Mouse (Mus musculus): Measurements from ENCODE around the gene Fbxo10. TPM values are rescaled to one million over a fixed set of nuclear protein-coding genes. Genes with fewer than 3 reads are reported as not detected.

Gene Fbxo10
- polyA plus RNA-seq, 1 experiment from 2014 or later = 20.0 TPM

- no peak for ATAC-seq (ENCODE audit: insufficient number of reproducible peaks, insufficient read depth, low FRiP score, low TSS enrichment, low read depth)
- Histone ChIP-seq H3K27ac (no peak overlapping the region; the same call in 1 of the 2 replicates), H3K4me3 (peak overlapping the region; percentile 78), H3K4me2 (peak overlapping the region; percentile 95), H3K4me1 (peaks cover 15% of the 10 kb centered on the region), H3K27me3 (no peaks in the 10 kb centered on the region), H3K36me3 (peaks cover 8% of the 10 kb centered on the region), H3K9me3 (no peaks in the 10 kb centered on the region), H3K9ac (peak overlapping the region; percentile 77)
- 2% methylated on average over 14 of the region's 14 CpGs for WGBS
Observed at GRCm38 (mm10) chr4:45019009-45019408, 65.4 kb downstream of the Fbxo10 start.

DNA sequence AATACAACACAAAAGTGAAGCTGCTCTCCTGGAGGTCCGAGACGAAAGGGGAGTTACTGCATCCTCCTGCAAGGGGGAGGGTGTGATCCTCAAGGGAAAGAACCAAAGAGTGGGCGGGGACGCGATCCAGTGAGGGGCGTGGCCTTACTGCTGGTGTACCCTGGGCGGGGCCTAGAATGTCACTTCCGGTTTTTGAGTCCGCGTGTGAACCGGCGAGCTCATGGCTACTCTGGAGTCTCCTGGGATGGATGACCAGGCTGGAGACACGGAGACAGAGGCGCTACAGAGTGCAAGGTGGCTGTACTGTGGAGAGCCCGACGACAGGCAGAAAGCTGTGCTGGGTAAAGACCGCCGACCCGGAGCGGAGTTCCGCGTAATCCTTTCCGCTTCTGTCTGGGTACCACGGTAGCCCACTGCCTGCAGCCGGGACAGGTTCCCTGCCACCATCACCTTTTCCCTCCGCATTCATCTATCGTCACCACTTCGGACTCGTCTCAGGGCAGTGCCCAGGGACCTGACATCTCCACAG lies 65.9 kb downstream of the Fbxo10 start, which contains the start of gene Polr1e:
Gene Polr1e, plus strand, starts transcription at position 132 of the 529 bp plus-strand sequence.
- Histone ChIP-seq H3K4me3 (peak within 1 kb of the TSS; percentile 78), H3K9me3 (no peaks in the 10 kb centered on the region), H3K4me2 (peak within 1 kb of the TSS; percentile 95), H3K4me1 (peaks cover 17% of the 10 kb centered on the region), H3K36me3 (peaks cover 6% of the 10 kb centered on the region; the same call in 1 of the 2 replicates), H3K9ac (peak within 1 kb of the TSS; percentile 77), H3K27me3 (no peaks in the 10 kb centered on the region), H3K27ac (peak within 1 kb of the TSS; percentile 12; the same call in 1 of the 2 replicates)
- WGBS = under 1% methylated on average over 29 of the region's 29 CpGs
- peak; percentile 80 for ATAC-seq (ENCODE audit: insufficient number of reproducible peaks, insufficient read depth, low FRiP score, low TSS enrichment, low read depth)

DNA sequence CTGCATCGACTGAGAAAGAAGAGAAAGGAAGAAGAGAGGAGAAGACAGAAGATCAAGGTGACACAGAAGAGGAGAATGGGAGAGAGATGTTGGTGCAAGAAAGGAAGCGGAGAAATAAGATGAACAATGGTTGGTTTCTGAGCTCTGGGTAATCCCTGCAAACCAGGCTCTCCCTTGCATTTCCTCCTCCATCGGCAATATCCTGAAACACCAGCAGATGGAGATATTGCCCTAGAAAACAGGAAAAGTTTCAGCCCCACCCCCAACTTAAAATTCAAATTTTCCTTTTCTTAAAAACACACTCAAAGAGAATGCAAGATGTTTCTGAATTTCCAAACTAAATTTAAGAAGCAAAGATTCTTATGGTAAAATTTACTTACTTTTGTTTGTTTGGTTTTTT lies 68.8 kb downstream of the Fbxo10 start:
- H3K4me3 ChIP-seq = no peak overlapping the region

DNA sequence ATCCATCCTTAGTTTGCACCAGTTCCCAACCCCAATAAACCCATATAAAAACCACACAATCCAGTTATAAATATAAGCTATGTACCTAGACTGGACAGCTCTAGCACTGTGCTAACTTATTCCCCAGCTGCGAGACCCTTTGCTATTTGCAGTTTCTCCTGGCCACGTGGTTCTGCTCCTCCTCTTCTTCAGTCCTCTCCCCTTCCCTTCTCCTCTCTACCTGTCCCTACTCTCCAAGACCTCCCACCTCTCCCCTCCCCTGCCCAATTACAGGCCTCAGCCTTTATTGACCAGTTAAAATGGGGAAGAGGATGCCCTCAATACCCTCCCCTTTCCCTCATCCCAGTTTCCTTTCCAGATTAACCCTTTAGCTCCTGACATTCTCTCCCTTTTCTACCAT lies 70.9 kb downstream of the Fbxo10 start:
- H3K4me3 ChIP-seq = peak overlapping the region; percentile 68
- H3K9ac ChIP-seq = peak overlapping the region; percentile 84

More for the DNA sequence above, 68.8 kb downstream of the Fbxo10 start:
- no peaks in the 10 kb centered on the region for H3K27me3 ChIP-seq
- no peak overlapping the region for H3K27ac ChIP-seq
- no peak for ATAC-seq (ENCODE audit: insufficient number of reproducible peaks, insufficient read depth, low FRiP score, low TSS enrichment, low read depth)
- H3K4me2 ChIP-seq = no peak overlapping the region
- H3K9me3 ChIP-seq = no peaks in the 10 kb centered on the region
- H3K36me3 ChIP-seq = no peaks in the 10 kb centered on the region
- 12% methylated on average over 3 of the region's 3 CpGs for WGBS
- peak overlapping the region; percentile 54 for H3K9ac ChIP-seq
- peaks cover 26% of the 10 kb centered on the region for H3K4me1 ChIP-seq

GRCm38 (mm10) chr4:45013031-45013431 lies 71.4 kb downstream of the Fbxo10 start:
- Histone ChIP-seq H3K36me3 (no peaks in the 10 kb centered on the region), H3K4me2 (peak overlapping the region; percentile 74), H3K9me3 (no peaks in the 10 kb centered on the region), H3K27ac (peak overlapping the region; percentile 87), H3K4me3 (peak overlapping the region; percentile 68), H3K27me3 (no peaks in the 10 kb centered on the region), H3K4me1 (peaks cover 20% of the 10 kb centered on the region), H3K9ac (peak overlapping the region; percentile 84)
- ATAC-seq (ENCODE audit: insufficient number of reproducible peaks, insufficient read depth, low FRiP score, low TSS enrichment, low read depth) = no peak
- WGBS = under 1% methylated on average over 13 of the region's 13 CpGs

More for the DNA sequence above, 70.9 kb downstream of the Fbxo10 start:
- peak overlapping the region; percentile 74 for H3K4me2 ChIP-seq
- no peak for ATAC-seq (ENCODE audit: insufficient number of reproducible peaks, insufficient read depth, low FRiP score, low TSS enrichment, low read depth)
- no peaks in the 10 kb centered on the region for H3K27me3 ChIP-seq
- no peaks in the 10 kb centered on the region for H3K36me3 ChIP-seq
- no peaks in the 10 kb centered on the region for H3K9me3 ChIP-seq
- peaks cover 20% of the 10 kb centered on the region for H3K4me1 ChIP-seq
- 2% methylated on average over 2 of the region's 2 CpGs for WGBS
- peak overlapping the region; percentile 87; the same call in 1 of the 2 replicates for H3K27ac ChIP-seq

GRCm38 (mm10) chr4:45012105-45012975 lies 72.1 kb downstream of the Fbxo10 start, which contains the start of gene Zbtb5:
TSS of gene Zbtb5 (minus strand) at chr4:45012412.
- under 1% methylated on average over 54 of the region's 63 CpGs for WGBS
- peaks cover 20% of the 10 kb centered on the region for H3K4me1 ChIP-seq
- peak within 1 kb of the TSS; percentile 68 for H3K4me3 ChIP-seq
- no peaks in the 10 kb centered on the region for H3K36me3 ChIP-seq
- peak within 1 kb of the TSS; percentile 74 for H3K4me2 ChIP-seq
- peak; percentile 99 for ATAC-seq (ENCODE audit: insufficient number of reproducible peaks, insufficient read depth, low FRiP score, low TSS enrichment, low read depth)
- peak within 1 kb of the TSS; percentile 94 for H3K27ac ChIP-seq
- no peaks in the 10 kb centered on the region for H3K27me3 ChIP-seq
- peak within 1 kb of the TSS; percentile 84 for H3K9ac ChIP-seq
- no peaks in the 10 kb centered on the region for H3K9me3 ChIP-seq

DNA sequence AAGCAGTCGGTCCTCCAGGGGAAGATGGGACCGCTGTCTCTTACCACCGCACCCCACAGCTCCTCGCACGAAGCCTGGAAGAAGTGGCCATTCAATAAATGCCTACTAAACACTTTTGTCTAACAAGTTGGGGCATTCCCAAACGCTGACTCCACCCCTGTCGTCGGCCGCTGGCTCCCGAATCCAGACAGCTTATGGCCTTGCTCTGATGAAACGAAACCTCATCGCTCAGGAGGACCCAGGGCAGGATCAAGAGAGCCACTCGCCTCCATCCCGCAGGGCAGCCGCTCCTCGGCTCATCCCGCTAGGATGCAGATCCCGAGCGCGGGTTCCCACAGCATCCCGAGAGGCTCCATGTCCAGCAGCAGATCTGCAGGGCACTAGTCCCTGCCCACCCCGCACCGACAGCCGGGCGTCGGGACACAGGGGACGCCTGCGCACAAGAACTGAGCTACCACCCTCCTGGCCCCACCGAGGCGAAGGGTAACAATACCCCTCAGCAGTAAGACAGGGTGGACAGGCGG lies 72.8 kb downstream of the Fbxo10 start:
- H3K27ac ChIP-seq = peak overlapping the region; percentile 94
- H3K27me3 ChIP-seq = no peaks in the 10 kb centered on the region
- H3K4me3 ChIP-seq = peak overlapping the region; percentile 68
- peak overlapping the region; percentile 84 for H3K9ac ChIP-seq
- H3K4me2 ChIP-seq = peak overlapping the region; percentile 71
- no peaks in the 10 kb centered on the region for H3K36me3 ChIP-seq
- no peaks in the 10 kb centered on the region for H3K9me3 ChIP-seq
- WGBS = under 1% methylated on average over 31 of the region's 31 CpGs
- peaks cover 20% of the 10 kb centered on the region for H3K4me1 ChIP-seq
- ATAC-seq (ENCODE audit: insufficient number of reproducible peaks, insufficient read depth, low FRiP score, low TSS enrichment, low read depth) = peak; percentile 76

DNA sequence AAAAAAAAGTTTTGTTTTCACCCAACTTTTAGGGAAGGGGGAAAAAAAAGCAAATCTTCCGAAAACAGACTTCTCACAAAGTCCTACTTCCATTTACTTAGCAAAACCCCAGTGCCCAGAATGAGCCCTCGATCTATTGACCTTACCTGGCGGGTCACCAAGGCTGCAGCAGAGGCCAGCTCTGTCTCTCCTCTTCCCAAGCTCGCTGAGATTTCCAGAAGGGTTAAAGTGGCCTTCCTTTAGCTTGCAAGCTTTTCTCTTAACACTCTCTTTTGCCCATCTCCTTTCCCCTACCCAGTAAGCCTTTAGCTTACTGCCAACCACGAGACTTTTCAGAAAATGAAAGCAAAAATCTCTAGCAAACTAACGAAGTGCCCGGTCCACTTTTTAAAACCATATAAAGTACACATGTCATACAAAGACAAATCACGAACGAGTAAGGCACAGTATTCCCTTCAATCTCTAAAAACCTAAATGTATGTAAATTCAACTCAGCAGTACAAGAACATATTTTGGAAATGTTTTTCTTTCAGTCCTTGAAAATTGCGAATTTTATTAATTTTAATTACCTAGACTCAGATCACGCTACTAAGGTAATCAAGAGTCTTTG lies 73.5 kb downstream of the Fbxo10 start:
- no peak for ATAC-seq (ENCODE audit: insufficient number of reproducible peaks, insufficient read depth, low FRiP score, low TSS enrichment, low read depth)
- WGBS = 7% methylated on average over 11 of the region's 11 CpGs
- peak overlapping the region; percentile 33; the same call in 1 of the 2 replicates for H3K27ac ChIP-seq

GRCm38 (mm10) chr4:45005452-45005851 lies 79.0 kb downstream of the Fbxo10 start:
- no peak overlapping the region for H3K4me3 ChIP-seq
- 70% methylated on average over 3 of the region's 3 CpGs for WGBS
- no peaks in the 10 kb centered on the region for H3K27me3 ChIP-seq
- no peaks in the 10 kb centered on the region for H3K9me3 ChIP-seq
- H3K4me2 ChIP-seq = no peak overlapping the region
- no peak overlapping the region for H3K27ac ChIP-seq
- peaks cover 6% of the 10 kb centered on the region for H3K36me3 ChIP-seq
- peaks cover 8% of the 10 kb centered on the region for H3K4me1 ChIP-seq
- H3K9ac ChIP-seq = no peak overlapping the region
- no peak for ATAC-seq (ENCODE audit: insufficient number of reproducible peaks, insufficient read depth, low FRiP score, low TSS enrichment, low read depth)

More for the DNA sequence above, 73.5 kb downstream of the Fbxo10 start:
- H3K27me3 ChIP-seq = no peaks in the 10 kb centered on the region
- peak overlapping the region; percentile 84 for H3K9ac ChIP-seq
- H3K4me2 ChIP-seq = peak overlapping the region; percentile 71
- peaks cover 20% of the 10 kb centered on the region for H3K4me1 ChIP-seq
- H3K9me3 ChIP-seq = no peaks in the 10 kb centered on the region
- H3K4me3 ChIP-seq = peak overlapping the region; percentile 68
- no peaks in the 10 kb centered on the region for H3K36me3 ChIP-seq

GRCm38 (mm10) chr4:45000001-45000400 lies 84.4 kb downstream of the Fbxo10 start:
- Histone ChIP-seq H3K27ac (no peak overlapping the region), H3K27me3 (no peaks in the 10 kb centered on the region), H3K9me3 (no peaks in the 10 kb centered on the region), H3K4me2 (no peak overlapping the region), H3K36me3 (peaks cover 9% of the 10 kb centered on the region), H3K9ac (no peak overlapping the region), H3K4me1 (peaks cover 6% of the 10 kb centered on the region), H3K4me3 (no peak overlapping the region)
- ATAC-seq (ENCODE audit: insufficient number of reproducible peaks, insufficient read depth, low FRiP score, low TSS enrichment, low read depth) = no peak
- WGBS = 80% methylated on average over 6 of the region's 6 CpGs

DNA sequence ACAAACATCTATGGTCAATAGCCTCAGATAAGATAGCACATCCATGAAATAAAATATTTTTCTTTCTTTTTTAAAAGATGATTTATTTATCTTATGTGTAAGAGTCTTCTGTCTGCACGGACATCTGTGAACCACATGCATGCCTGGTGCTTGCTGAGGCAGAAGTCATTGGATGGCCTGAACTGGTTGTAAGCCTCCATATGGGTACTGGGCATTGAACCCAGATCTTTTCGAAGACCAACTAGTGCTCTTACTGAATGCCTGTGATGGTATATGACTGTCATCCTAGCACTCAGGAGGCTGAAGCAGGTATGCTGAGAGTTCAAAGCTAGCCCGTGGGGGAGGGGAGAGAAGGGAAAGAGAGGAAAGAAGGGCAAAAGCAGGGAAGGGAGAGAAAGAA lies 86.3 kb downstream of the Fbxo10 start:
- Histone ChIP-seq H3K4me1 (peaks cover 6% of the 10 kb centered on the region), H3K4me3 (no peak overlapping the region), H3K27me3 (no peaks in the 10 kb centered on the region), H3K9me3 (no peaks in the 10 kb centered on the region), H3K4me2 (no peak overlapping the region), H3K36me3 (peaks cover 18% of the 10 kb centered on the region), H3K9ac (no peak overlapping the region), H3K27ac (no peak overlapping the region; the same call in 1 of the 2 replicates)
- WGBS = 70% methylated on average over 3 of the region's 3 CpGs
- no peak for ATAC-seq (ENCODE audit: insufficient number of reproducible peaks, insufficient read depth, low FRiP score, low TSS enrichment, low read depth)

Data from embryonic facial prominence, embryonic 13.5 days (tissue).